Mouse (Mus musculus): Measurements from ENCODE around the gene Dnajc15. TPM values are rescaled to one million over a fixed set of nuclear protein-coding genes. Genes with fewer than 3 reads are reported as not detected.

The Dnajc15 gene
- polyA plus RNA-seq, 1 experiment from 2014 or later = 145 TPM

DNA sequence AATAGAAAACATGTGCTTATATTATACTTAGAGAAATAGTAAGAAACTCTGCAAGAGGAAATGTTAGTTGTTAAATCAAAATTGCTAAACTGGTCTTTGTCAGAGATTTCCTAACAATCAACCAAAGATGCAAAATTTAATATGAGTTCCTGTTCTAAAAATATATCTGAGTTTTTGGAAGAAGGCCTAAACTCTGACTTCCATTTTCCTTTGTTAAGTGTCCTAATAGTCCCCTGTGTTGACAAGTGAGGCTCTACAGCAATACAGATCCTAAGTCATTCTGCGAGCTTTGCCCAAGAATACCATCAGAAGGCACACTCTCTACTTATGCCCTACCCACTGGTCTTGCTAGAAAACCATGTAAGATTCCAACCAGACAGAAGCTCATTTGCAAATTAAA lies 21.0 kb downstream of the Dnajc15 start:
- H3K27me3 ChIP-seq = no peaks in the 10 kb centered on the region

DNA sequence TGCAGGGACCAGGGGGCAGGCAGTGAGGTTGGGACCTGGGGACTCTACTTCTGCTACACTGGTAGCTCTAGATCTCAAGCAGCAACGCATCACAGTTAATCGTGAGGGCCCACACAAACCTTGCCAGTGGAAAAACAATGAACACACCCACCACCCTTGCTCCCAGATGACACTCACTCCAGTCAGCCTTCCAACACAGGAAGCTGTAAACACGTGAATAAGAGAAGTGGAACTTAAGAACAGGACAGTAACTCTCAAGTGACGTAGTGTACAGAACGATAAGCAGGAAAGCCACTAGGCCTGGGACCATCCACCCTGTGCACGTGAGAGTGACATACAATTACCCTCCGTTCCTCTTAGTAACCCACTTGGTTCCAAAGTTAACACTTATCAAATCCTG lies 25.1 kb downstream of the Dnajc15 start:
- Histone ChIP-seq H3K9ac (no peak overlapping the region), H3K4me3 (no peak overlapping the region), H3K27ac (peak overlapping the region; percentile 28), H3K27me3 (no peaks in the 10 kb centered on the region), H3K4me1 (replicated peaks) (peaks cover 12% of the 10 kb centered on the region), H3K36me3 (peaks cover 5% of the 10 kb centered on the region; the same call in 1 of the 2 replicates), H3K4me2 (no peak overlapping the region), H3K9me3 (replicated peaks) (no peaks in the 10 kb centered on the region)
- ATAC-seq (replicated peaks; ENCODE audit: insufficient number of reproducible peaks, insufficient read depth, low FRiP score, low read depth) = no peak
- WGBS = 41% methylated on average over 7 of the region's 7 CpGs

More for the DNA sequence above, 21.0 kb downstream of the Dnajc15 start:
- Histone ChIP-seq H3K4me3 (no peak overlapping the region), H3K4me2 (no peak overlapping the region), H3K27ac (no peak overlapping the region), H3K36me3 (peaks cover 5% of the 10 kb centered on the region; the same call in 1 of the 2 replicates), H3K9me3 (replicated peaks) (no peaks in the 10 kb centered on the region), H3K9ac (no peak overlapping the region), H3K4me1 (replicated peaks) (peaks cover 12% of the 10 kb centered on the region)
- 47% methylated on average over 1 of the region's 1 CpGs for WGBS
- ATAC-seq (replicated peaks; ENCODE audit: insufficient number of reproducible peaks, insufficient read depth, low FRiP score, low read depth) = no peak

DNA sequence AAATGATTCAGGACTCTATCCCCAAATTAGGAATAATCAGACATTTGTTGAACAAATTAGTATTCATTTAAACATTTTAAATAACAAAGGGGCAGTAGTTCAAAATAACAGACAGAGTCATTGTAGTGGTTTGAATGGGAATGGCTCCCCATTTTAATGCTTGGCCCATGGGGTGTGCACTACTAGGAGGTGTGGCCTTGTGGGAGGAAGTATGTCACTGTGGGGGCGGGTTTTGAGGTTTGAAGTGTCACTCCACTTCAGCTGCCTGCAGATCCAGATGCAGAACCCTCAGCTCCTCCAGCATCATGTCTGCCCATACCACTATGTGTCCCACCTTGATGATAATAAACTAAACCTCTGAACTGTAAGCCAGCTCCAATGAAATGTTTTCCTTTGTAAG lies 26.6 kb downstream of the Dnajc15 start:
- Histone ChIP-seq H3K4me3 (no peak overlapping the region), H3K9ac (no peak overlapping the region), H3K27ac (no peak overlapping the region), H3K36me3 (peaks cover 5% of the 10 kb centered on the region; the same call in 1 of the 2 replicates), H3K9me3 (replicated peaks) (no peaks in the 10 kb centered on the region), H3K4me2 (no peak overlapping the region), H3K27me3 (no peaks in the 10 kb centered on the region), H3K4me1 (replicated peaks) (peaks cover 9% of the 10 kb centered on the region)
- 91% methylated on average over 1 of the region's 1 CpGs for WGBS
- no peak for ATAC-seq (replicated peaks; ENCODE audit: insufficient number of reproducible peaks, insufficient read depth, low FRiP score, low read depth)

DNA sequence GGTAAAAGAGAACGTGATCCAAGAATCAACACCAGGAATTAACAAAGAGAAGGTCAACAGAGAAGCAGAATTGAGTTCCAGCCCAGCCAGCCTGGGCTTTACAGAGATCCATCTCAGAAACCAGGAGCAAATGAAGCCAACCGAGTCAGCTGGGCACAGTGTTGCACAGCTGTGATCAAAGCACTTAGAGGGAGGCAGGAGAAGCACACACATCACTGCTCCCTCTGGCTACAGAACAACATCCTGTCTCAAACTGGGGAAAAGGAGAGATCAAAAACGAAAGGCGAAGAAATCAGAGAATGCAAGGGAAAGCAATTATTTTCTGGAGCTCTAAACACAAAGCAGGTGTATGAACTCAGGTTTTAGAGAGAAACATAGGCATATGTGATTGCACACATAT lies 28.7 kb downstream of the Dnajc15 start:
- Histone ChIP-seq H3K9me3 (replicated peaks) (no peaks in the 10 kb centered on the region), H3K4me2 (no peak overlapping the region), H3K27me3 (no peaks in the 10 kb centered on the region), H3K27ac (no peak overlapping the region), H3K36me3 (no peaks in the 10 kb centered on the region), H3K4me1 (replicated peaks) (peaks cover 9% of the 10 kb centered on the region), H3K4me3 (no peak overlapping the region), H3K9ac (no peak overlapping the region)
- WGBS = 80% methylated on average over 4 of the region's 4 CpGs
- no peak for ATAC-seq (replicated peaks; ENCODE audit: insufficient number of reproducible peaks, insufficient read depth, low FRiP score, low read depth)

DNA sequence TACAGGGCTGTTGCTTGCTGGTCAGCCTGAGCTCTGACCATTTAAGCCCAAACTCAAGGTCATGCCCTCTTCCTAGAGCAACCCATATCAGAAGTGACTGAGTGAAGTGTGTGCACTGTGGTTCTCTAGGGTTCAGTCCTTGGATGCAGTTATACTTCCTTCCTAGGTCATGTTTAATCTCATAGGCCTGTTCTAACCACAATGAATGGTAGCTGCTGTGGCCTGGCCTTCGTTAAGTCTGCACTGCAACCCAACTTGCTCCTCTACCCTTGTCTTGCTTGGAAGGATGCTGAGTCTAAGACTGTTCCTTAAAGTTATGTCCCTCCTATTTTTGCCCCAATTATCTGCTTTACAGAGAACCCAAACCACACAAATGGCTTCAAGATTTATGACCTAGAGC lies 29.4 kb downstream of the Dnajc15 start:
- no peaks in the 10 kb centered on the region for H3K36me3 ChIP-seq
- no peak for ATAC-seq (replicated peaks; ENCODE audit: insufficient number of reproducible peaks, insufficient read depth, low FRiP score, low read depth)
- 70% methylated on average over 1 of the region's 1 CpGs for WGBS
- H3K9ac ChIP-seq = no peak overlapping the region
- H3K4me1 ChIP-seq (replicated peaks) = peaks cover 9% of the 10 kb centered on the region
- no peak overlapping the region for H3K27ac ChIP-seq
- no peaks in the 10 kb centered on the region for H3K9me3 ChIP-seq (replicated peaks)
- no peaks in the 10 kb centered on the region for H3K27me3 ChIP-seq
- no peak overlapping the region for H3K4me2 ChIP-seq
- H3K4me3 ChIP-seq = no peak overlapping the region

DNA sequence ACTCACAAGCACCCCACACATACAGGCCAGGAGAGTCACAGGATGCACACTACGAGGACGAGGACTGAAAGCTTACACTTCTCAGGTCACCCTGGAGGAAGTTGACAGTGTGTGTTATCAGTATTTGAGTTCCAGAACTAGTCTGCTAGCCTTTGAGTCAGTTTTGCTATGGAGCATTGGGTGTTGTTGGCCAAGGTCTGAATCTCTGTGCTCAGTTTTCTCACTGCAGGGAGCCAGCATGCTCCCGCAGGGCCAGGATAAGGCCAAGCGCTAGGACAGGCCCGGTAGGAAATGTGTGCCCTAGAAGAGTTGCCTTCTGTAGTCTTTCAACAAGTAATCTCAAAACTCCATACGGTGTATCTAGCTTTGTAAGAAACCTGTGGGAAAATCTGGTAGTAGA lies 34.4 kb downstream of the Dnajc15 start:
- H3K36me3 ChIP-seq = no peaks in the 10 kb centered on the region
- 54% methylated on average over 6 of the region's 6 CpGs for WGBS
- no peaks in the 10 kb centered on the region; the same call in 1 of the 2 replicates for H3K4me1 ChIP-seq (replicated peaks)
- no peak overlapping the region for H3K4me2 ChIP-seq
- no peak for ATAC-seq (replicated peaks; ENCODE audit: insufficient number of reproducible peaks, insufficient read depth, low FRiP score, low read depth)
- H3K9ac ChIP-seq = no peak overlapping the region
- no peak overlapping the region for H3K4me3 ChIP-seq
- H3K27me3 ChIP-seq = no peaks in the 10 kb centered on the region
- no peaks in the 10 kb centered on the region for H3K9me3 ChIP-seq (replicated peaks)
- H3K27ac ChIP-seq = no peak overlapping the region

DNA sequence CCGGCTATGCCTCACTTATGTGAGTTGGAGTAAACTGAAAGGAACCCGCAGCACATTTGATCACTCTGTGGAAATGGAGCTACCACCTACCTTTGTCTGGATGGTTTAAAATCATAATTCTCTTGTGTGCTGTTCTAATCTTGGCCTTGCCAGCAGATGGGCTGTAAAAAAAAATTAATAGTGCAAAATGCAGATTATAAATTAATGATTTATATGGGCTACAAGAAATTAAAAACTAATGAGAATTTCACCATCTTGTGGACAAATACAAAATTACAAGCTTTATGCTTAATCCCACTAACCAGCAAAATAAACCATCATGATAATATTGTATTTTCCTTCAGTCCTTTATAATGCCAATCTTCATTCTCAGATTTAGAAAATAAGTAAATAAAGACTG lies 34.8 kb downstream of the Dnajc15 start:
- H3K27me3 ChIP-seq = no peaks in the 10 kb centered on the region
- H3K4me1 ChIP-seq (replicated peaks) = no peaks in the 10 kb centered on the region; the same call in 1 of the 2 replicates
- H3K9ac ChIP-seq = no peak overlapping the region
- H3K27ac ChIP-seq = no peak overlapping the region
- no peak overlapping the region for H3K4me3 ChIP-seq
- H3K9me3 ChIP-seq (replicated peaks) = no peaks in the 10 kb centered on the region
- WGBS = 93% methylated on average over 2 of the region's 2 CpGs
- H3K36me3 ChIP-seq = no peaks in the 10 kb centered on the region
- no peak overlapping the region for H3K4me2 ChIP-seq
- no peak for ATAC-seq (replicated peaks; ENCODE audit: insufficient number of reproducible peaks, insufficient read depth, low FRiP score, low read depth)

DNA sequence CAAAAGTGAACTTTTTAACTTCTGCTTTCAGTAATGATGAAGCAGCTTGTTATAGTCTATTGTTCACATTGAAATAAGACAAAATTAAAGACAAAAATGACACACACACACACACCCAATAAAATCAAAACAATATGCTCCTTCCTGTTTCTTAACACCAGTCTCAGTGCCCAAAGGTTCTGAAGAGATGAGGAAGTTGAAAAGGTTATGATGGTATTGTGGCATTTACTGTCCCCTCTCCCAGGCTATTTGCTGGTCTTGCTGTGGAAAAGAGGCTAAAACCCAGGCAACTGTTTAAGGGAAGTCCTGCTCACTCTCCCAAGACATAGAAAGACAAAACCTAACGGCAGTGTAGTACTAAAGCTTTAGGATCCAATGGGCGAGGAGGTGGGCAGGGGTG lies 38.1 kb downstream of the Dnajc15 start:
- Histone ChIP-seq H3K4me1 (replicated peaks) (no peaks in the 10 kb centered on the region; the same call in 1 of the 2 replicates), H3K9ac (no peak overlapping the region), H3K27me3 (no peaks in the 10 kb centered on the region), H3K9me3 (replicated peaks) (no peaks in the 10 kb centered on the region), H3K27ac (no peak overlapping the region), H3K4me2 (no peak overlapping the region), H3K36me3 (no peaks in the 10 kb centered on the region), H3K4me3 (no peak overlapping the region)
- ATAC-seq (replicated peaks; ENCODE audit: insufficient number of reproducible peaks, insufficient read depth, low FRiP score, low read depth) = no peak
- WGBS = 77% methylated on average over 2 of the region's 2 CpGs

DNA sequence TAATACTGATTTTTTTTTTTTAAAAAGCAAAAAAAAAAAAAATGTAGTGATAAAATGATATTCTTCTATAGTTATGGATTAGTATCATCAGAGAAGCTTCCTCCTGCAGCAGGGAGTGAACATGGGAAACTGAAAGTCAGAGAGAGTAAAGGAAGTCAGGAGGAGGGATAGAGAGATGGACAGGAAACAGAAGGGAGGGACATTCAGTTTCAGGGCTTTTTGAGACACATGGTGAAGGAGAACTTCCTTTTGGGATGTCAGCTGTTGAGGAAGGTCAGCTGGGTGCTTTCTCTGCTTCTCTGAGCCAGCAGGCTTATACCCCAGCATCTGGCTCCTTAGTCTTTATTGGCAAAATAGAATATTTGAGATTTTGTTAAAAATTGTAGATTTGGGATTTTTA lies 42.6 kb downstream of the Dnajc15 start:
- no peak for ATAC-seq (replicated peaks; ENCODE audit: insufficient number of reproducible peaks, insufficient read depth, low FRiP score, low read depth)

DNA sequence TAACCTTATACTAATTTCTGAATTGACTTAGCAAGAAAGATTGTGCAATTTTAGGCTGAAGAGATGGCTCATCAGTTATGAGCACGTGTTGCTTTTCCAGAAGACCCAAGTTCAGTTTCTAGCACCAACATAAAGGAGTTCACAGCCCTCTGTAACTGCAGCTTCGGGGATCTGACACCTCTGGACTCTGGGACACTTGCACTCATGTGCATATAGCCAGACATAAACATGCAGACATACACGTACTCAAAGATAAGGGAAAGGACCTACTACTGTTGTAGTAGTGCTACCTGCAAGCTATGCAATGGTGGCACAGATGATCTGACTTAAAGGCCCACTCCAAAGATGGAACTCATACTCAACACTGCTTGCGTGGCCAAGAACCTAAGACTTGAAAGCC lies 43.0 kb downstream of the Dnajc15 start:
- Histone ChIP-seq H3K4me3 (no peak overlapping the region), H3K9me3 (replicated peaks) (no peaks in the 10 kb centered on the region), H3K27me3 (no peaks in the 10 kb centered on the region), H3K4me1 (replicated peaks) (no peaks in the 10 kb centered on the region; the same call in 1 of the 2 replicates), H3K27ac (no peak overlapping the region), H3K36me3 (no peaks in the 10 kb centered on the region), H3K4me2 (no peak overlapping the region), H3K9ac (no peak overlapping the region)
- no peak for ATAC-seq (replicated peaks; ENCODE audit: insufficient number of reproducible peaks, insufficient read depth, low FRiP score, low read depth)
- 79% methylated on average over 4 of the region's 4 CpGs for WGBS

More for the DNA sequence above, 42.6 kb downstream of the Dnajc15 start:
- no peak overlapping the region for H3K27ac ChIP-seq
- H3K9me3 ChIP-seq (replicated peaks) = no peaks in the 10 kb centered on the region
- H3K36me3 ChIP-seq = no peaks in the 10 kb centered on the region
- H3K9ac ChIP-seq = no peak overlapping the region
- no peak overlapping the region for H3K4me3 ChIP-seq
- H3K27me3 ChIP-seq = no peaks in the 10 kb centered on the region
- no peak overlapping the region for H3K4me2 ChIP-seq
- no peaks in the 10 kb centered on the region; the same call in 1 of the 2 replicates for H3K4me1 ChIP-seq (replicated peaks)

DNA sequence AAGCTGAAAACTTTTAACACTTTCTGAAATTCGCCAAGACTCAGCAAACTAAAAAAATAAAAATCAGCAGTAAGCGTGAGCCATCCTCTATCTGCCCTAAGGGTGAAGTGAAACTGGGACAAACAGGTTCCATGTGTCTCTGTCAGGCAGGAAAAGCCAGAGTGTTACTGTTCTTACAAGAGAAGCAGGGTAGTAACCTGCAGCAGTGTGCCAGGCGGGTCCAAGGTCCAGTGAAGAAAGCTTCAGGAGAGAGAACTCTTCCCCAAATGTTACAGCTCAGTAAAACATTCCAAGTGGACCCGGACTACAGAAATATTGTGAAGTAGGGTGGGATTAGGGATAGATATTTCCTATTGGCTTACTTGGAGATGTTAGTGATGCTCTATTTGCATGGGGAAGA lies 45.3 kb downstream of the Dnajc15 start:
- peaks cover 7% of the 10 kb centered on the region for H3K4me1 ChIP-seq (replicated peaks)
- no peaks in the 10 kb centered on the region for H3K36me3 ChIP-seq
- H3K9ac ChIP-seq = no peak overlapping the region
- H3K27ac ChIP-seq = no peak overlapping the region
- no peaks in the 10 kb centered on the region for H3K27me3 ChIP-seq
- no peak for ATAC-seq (replicated peaks; ENCODE audit: insufficient number of reproducible peaks, insufficient read depth, low FRiP score, low read depth)
- no peaks in the 10 kb centered on the region for H3K9me3 ChIP-seq (replicated peaks)
- H3K4me3 ChIP-seq = no peak overlapping the region
- 86% methylated on average over 4 of the region's 4 CpGs for WGBS
- no peak overlapping the region for H3K4me2 ChIP-seq

DNA sequence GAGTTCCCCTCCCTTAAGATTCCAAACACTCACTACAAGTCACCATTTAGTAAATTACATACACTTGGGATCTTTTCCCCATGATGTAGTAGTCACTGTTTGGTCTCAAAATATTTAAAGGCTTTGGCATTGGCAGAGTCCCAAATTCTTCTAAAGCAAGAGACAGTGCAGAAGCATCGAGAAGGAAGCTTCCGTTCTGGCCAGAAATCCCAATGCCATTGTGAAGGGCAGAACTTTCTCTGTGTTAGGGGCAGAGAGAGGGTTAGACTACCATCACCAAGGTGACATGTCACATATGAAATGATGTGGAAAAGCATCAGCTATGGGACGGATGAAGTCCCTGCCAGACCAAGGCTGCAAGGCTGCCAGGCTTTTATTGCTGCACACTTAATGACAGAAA lies 49.0 kb downstream of the Dnajc15 start:
- Histone ChIP-seq H3K4me2 (no peak overlapping the region), H3K4me1 (replicated peaks) (peaks cover 7% of the 10 kb centered on the region), H3K9ac (no peak overlapping the region), H3K36me3 (peaks cover 14% of the 10 kb centered on the region), H3K4me3 (no peak overlapping the region), H3K9me3 (replicated peaks) (no peaks in the 10 kb centered on the region), H3K27ac (no peak overlapping the region), H3K27me3 (no peaks in the 10 kb centered on the region)
- 34% methylated on average over 3 of the region's 3 CpGs for WGBS
- ATAC-seq (replicated peaks; ENCODE audit: insufficient number of reproducible peaks, insufficient read depth, low FRiP score, low read depth) = no peak

All from heart, embryonic 15.5 days (tissue).